Mouse (Mus musculus) ZHBTc4 (cell line): ENCODE measurements around the gene Afdn.
"Not testable (repeated sequence)": the region's sequence is repeated elsewhere in the genome, so short reads cannot be mapped to it uniquely, and the experiment has no call there.

Source experiments
- DNase-seq: peaks from one replicate; pipeline ENCODE4 v3.0.0-alpha.2; 2011; ENCODE audit warnings: low read depth, low spot score

The Afdn gene

DNA sequence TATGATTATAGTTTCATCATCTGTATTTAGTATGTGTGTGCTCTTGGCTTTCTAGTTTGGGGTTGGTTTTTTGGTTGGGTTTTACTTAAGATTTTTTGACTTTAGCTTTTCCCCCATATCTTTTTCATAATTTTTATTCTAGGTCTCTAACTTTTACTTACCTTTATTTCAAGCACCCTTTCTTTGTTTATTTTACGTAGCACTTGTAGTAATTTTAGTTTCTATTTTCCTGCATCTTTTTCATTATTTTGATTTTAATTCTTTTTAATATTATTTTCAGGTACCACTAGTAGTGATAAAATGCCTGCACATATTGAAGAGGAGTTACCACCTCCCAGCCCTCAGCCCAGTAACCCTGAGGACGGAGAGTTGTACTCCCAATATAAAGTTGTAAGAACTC, 187.7 kb downstream of the Afdn start, which contains the start of gene Gm7168:
Gene Gm7168, plus strand, starts transcription at position 301 of the 400 bp plus-strand sequence.
- DNase-seq, result not testable (repeated sequence)

DNA sequence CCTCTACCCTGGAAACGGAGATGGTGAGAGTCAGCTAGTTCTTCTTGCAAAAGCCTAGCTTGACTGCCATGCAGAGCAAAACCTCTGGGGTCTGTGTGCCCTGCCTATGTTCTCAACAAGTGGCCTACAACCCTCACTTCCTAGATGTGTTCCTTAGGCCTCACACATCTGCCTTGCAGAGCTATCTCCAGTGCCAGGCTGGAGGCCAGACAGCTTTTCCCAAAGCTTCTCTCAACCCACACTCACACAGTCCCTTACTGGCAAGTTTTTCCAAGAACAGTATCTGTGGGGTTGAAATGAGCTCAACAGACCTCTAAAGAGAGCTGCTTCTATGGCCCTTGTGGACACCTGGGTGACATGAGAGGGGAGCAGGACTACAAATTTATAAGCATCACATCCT, 191.2 kb downstream of the Afdn start:
- not testable (repeated sequence) for DNase-seq
